Comparison of ENCODE assay signal across 8 mouse cellular contexts in genomic region chr11:75966401-75967372, GRCm38 (mm10). TPM values are rescaled to one million over a fixed set of nuclear protein-coding genes. Genes with fewer than 3 reads are reported as not detected.
A peak's percentile ranks its signal among the peaks of the same experiment; 100 is the strongest.
DNase-seq lines count a peak whose midpoint lies in the region; ATAC-seq and TF ChIP-seq lines count a peak whose summit lies in the region.

No protein-coding gene starts in this region.

- H3K9ac ChIP-seq in hindbrain, embryonic 15.5 days = peak overlapping the region; percentile 61

- H3K9me3 ChIP-seq in hindbrain, embryonic 15.5 days = no peaks in the 10 kb centered on the region

- H3K27me3 ChIP-seq in hindbrain, embryonic 15.5 days = peaks cover 12% of the 10 kb centered on the region; the same call in 1 of the 2 replicates

- peak overlapping the region; percentile 99 for H3K4me2 ChIP-seq in hindbrain, embryonic 15.5 days

- intact Hi-C loops in gastrocnemius, adult 2 months (cut with DNase I) = loop anchor here (1.0 to 5.0 kb wide), 3 partner anchors 52 to 249 kb away; no protein-coding TSS in a partner anchor
- intact Hi-C loops in left cerebral cortex, postnatal 14 days (cut with DNase I) = loop anchor here (2.0 to 5.0 kb wide), 2 partner anchors 54 to 184 kb away; no protein-coding TSS in a partner anchor

- peak; percentile 95 for TF ChIP-seq CTCF in gastrocnemius, adult 2 months (IDR thresholded peaks at IDR 0.05)

- WGBS in hindbrain, embryonic 15.5 days = under 1% methylated on average over 88 of the region's 90 CpGs

- peak; percentile 52 for ATAC-seq in hindbrain, embryonic 15.5 days (ENCODE audit: low FRiP score, low read depth)
- ATAC-seq in megakaryocyte-erythroid progenitor cell, adult 5-6 weeks (replicated peaks; ENCODE audit: low FRiP score, low TSS enrichment, poor library complexity, severe bottlenecking) = peak; percentile 83

- peak; percentile 73 for DNase-seq in WW6 (ENCODE audit: low read depth, low spot score)
- DNase-seq in cerebellum, postnatal 4 days (ENCODE audit: low spot score in 2 of 2) = peak; percentile 34 to 63
- DNase-seq in gastrocnemius, adult 2 months = peak; percentile 92
- DNase-seq in left cerebral cortex, postnatal 14 days (ENCODE audit: low spot score in 2 of 2) = peak; percentile 39 to 58
- DNase-seq in right cerebral cortex, postnatal 10 days (ENCODE audit: low spot score in 2 of 2) = peak; percentile 65 to 66
- DNase-seq in urinary bladder, postnatal 25 days (ENCODE audit: low spot score) = peak; percentile 82

- peak overlapping the region; percentile 80 for H3K4me3 ChIP-seq in gastrocnemius, adult 2 months
- H3K4me3 ChIP-seq in hindbrain, embryonic 15.5 days = peak overlapping the region; percentile 62

- no peaks in the 10 kb centered on the region for H3K36me3 ChIP-seq in hindbrain, embryonic 15.5 days

- H3K27ac ChIP-seq in gastrocnemius, adult 2 months = peak overlapping the region; percentile 95
- peak overlapping the region; percentile 39 for H3K27ac ChIP-seq in hindbrain, embryonic 15.5 days (replicated peaks)

- peaks cover 42% of the 10 kb centered on the region for H3K4me1 ChIP-seq in hindbrain, embryonic 15.5 days (replicated peaks)

RNA-seq across cellular contexts. Expression of gene Rph3al, which starts 28.5 kb away (rescaled TPM):
- 10 to 100 TPM; 12.7 to 15.0 TPM for total RNA-seq in gastrocnemius, adult 2 months (2021)
- 3.0 and 3.1 TPM in 2 replicates for polyA plus RNA-seq in hindbrain, embryonic 15.5 days (2015; fragmentation: Nextera tagmentation; extraction: Ambion mirVana)
- 1 to 10 TPM; 2.9 to 3.4 TPM for total RNA-seq in left cerebral cortex, postnatal 14 days (2021)
- 7.2 and 8.3 TPM in 2 replicates for total RNA-seq in megakaryocyte-erythroid progenitor cell, adult 5-6 weeks (2014; fragmentation: Nextera tagmentation)
- 1.1 and 2.7 TPM in 2 replicates for total RNA-seq in megakaryocyte-erythroid progenitor cell, adult 5-6 weeks (2017)

RNA-seq across cellular contexts. Expression of gene 1700016K19Rik, which starts 33.0 kb away (rescaled TPM):
- not detected for total RNA-seq in gastrocnemius, adult 2 months (2021)
- polyA plus RNA-seq in hindbrain, embryonic 15.5 days (2015; fragmentation: Nextera tagmentation; extraction: Ambion mirVana) = 4.3 and 5.0 TPM in 2 replicates
- total RNA-seq in left cerebral cortex, postnatal 14 days (2021) = 1 to 10 TPM; 3.8 to 6.8 TPM
- total RNA-seq in megakaryocyte-erythroid progenitor cell, adult 5-6 weeks (2014; fragmentation: Nextera tagmentation) = not detected in 2 replicates
- not detected in 2 replicates for total RNA-seq in megakaryocyte-erythroid progenitor cell, adult 5-6 weeks (2017)

Comparison
In these comparisons a context has a peak if more than half of its experiments do, and no peak if none do; other contexts are left out.
1. Peak in every context shown above with its lines: DNase-seq, ATAC-seq, H3K4me3 ChIP-seq and H3K27ac ChIP-seq.
2. RNA of gene 1700016K19Rik, which starts 33.0 kb away (total RNA-seq): 3.8 to 6.8 TPM in left cerebral cortex, postnatal 14 days; not detected in gastrocnemius, adult 2 months and not detected in megakaryocyte-erythroid progenitor cell, adult 5-6 weeks; every median in the first group is over 4 times any median in the second.